Mouse (Mus musculus): Measurements from ENCODE around the gene Tas2r138. TPM values are rescaled to one million over a fixed set of nuclear protein-coding genes. Genes with fewer than 3 reads are reported as not detected.

Gene Tas2r138
- polyA plus RNA-seq (2012; rRNA removed) = not detected in 2 replicates

GRCm38 (mm10) chr6:40613260-40613852 is at the start of gene Tas2r138:
Gene Tas2r138, minus strand, starts transcription at chr6:40613310.

DNA sequence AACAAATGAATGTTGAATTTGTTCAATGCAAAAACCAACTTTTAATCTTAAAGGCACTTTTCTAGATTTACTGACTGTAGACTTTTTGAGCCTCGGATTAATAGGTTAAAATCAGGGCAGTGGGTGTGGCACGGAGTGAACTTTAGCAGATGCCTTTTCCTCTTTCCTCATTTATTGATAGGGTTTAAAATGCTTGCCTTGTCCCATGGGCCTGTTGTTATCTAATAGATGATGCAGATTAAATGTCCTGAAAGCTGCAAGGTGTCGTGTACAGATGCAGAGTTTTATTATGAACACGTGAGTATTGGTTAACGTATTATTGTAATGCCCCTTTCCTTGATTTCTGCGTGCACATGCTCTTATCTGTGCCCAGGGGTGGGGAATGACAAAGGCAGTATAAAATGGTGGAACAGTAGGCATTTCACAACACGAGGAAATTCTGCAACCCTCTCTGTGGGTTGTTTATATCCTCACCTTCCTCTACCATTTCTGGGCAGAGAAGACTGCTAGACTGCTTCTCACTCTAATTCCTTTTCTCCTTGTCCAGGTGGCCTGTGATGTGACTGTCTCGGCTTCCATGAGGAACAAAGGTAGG is 15.4 kb upstream of the Tas2r138 start, which contains the start of gene Mgam:
Gene Mgam (plus strand): TSS at position 426 of the 595 bp plus-strand sequence.

DNA sequence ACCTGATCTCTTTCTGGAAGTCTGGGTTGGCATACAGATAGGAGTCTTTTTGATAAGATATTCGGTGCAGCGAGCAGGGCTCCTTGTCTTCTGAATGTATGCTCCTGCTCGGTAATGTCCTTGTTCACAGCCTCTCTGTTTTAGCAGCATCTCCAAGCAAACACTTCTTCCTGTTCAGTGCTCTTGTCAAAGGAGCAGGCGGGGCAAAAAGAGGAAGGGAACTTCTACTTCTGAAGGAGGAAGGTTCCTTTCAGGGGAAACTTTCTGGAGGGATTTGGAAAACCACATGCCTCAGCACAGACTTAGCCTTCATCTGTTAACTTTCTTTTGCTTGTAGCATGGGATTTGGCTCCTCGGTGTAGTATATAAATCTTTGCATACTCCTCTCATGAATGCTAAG is 27.5 kb downstream of the Tas2r138 start, which contains the start of gene Clec5a:
Gene Clec5a (minus strand): TSS at position 177 of the 400 bp plus-strand sequence.

GRCm38 (mm10) chr6:40569187-40569586 is 43.9 kb downstream of the Tas2r138 start, which contains the start of gene Olfr460:
Gene Olfr460, plus strand, starts transcription at chr6:40569487.

Other genes starting within 250 kb of the Tas2r138 start
- gene E330009J07Rik, start 177.2 kb downstream of the Tas2r138 start, polyA plus RNA-seq (2012; rRNA removed) = 0.68 and 0.75 TPM in 2 replicates
- not detected in 2 replicates for gene Wee2, start 174.2 kb downstream of the Tas2r138 start, polyA plus RNA-seq (2012; rRNA removed)
- 45.3 and 46.4 TPM in 2 replicates for gene Ssbp1, start 142.0 kb downstream of the Tas2r138 start, polyA plus RNA-seq (2012; rRNA removed)
- not detected in 2 replicates for gene Tas2r137, start 122.1 kb downstream of the Tas2r138 start, polyA plus RNA-seq (2012; rRNA removed)
- gene Tas2r108, start 119.8 kb downstream of the Tas2r138 start, polyA plus RNA-seq (2012; rRNA removed) = not detected in 2 replicates
- gene Prss37, start 93.8 kb downstream of the Tas2r138 start, polyA plus RNA-seq (2012; rRNA removed) = not detected in 2 replicates
- gene Olfr461, start 58.3 kb downstream of the Tas2r138 start, polyA plus RNA-seq (2012; rRNA removed) = not detected in 2 replicates
- gene Olfr460, start 43.8 kb downstream of the Tas2r138 start, polyA plus RNA-seq (2012; rRNA removed) = not detected in 2 replicates
- gene Clec5a, start 27.5 kb downstream of the Tas2r138 start, polyA plus RNA-seq (2012; rRNA removed) = 3.2 and 4.2 TPM in 2 replicates
- gene Mgam, start 15.5 kb upstream of the Tas2r138 start, polyA plus RNA-seq (2012; rRNA removed) = 1.3 and 1.5 TPM in 2 replicates

All from liver, embryonic 14 days (tissue).